Mouse (Mus musculus) G1E (cell line): ENCODE data around the gene Zic1. TPM values are rescaled to one million over a fixed set of nuclear protein-coding genes. Genes with fewer than 3 reads are reported as not detected.

Experiments used
- ATAC-seq: 2 replicates; pipeline ENCODE4 v1.8.0; 2016; ENCODE audit warnings: mild to moderate bottlenecking; ENCODE audit not compliant: insufficient number of reproducible peaks, poor library complexity, low FRiP score, severe bottlenecking; ENCODE audit errors: extremely low read depth
- DNase-seq: peaks from one replicate; pipeline ENCODE4 v3.0.0; 2012; ENCODE audit warnings: low spot score
- H3K27me3 ChIP-seq: 2 replicates; pipeline ENCODE4 v1.6.1; 2012; ENCODE audit warnings: mild to moderate bottlenecking, low read length, inconsistent platforms; ENCODE audit not compliant: insufficient read depth
- H3K36me3 ChIP-seq: replicated peaks from 2 replicates; pipeline ENCODE3; 2012; ENCODE audit warnings: mild to moderate bottlenecking, inconsistent platforms
- H3K4me1 ChIP-seq: 2 replicates; pipeline ENCODE4 v1.6.1; 2012; ENCODE audit warnings: low read depth, low read length, inconsistent platforms, mixed read lengths; ENCODE audit not compliant: insufficient read depth
- H3K4me3 ChIP-seq: 2 replicates; pipeline ENCODE4 v1.5.1; 2012; ENCODE audit warnings: low read depth, mild to moderate bottlenecking, inconsistent platforms, low read length, moderate library complexity, mixed read lengths
- H3K9me3 ChIP-seq: replicated peaks from 2 replicates; pipeline ENCODE4 v1.6.1; 2012; ENCODE audit warnings: inconsistent platforms
- CTCF ChIP-seq: IDR thresholded peaks from 2 replicates; pipeline ENCODE4 v1.5.1; 2012; ENCODE audit warnings: low read depth, low read length, inconsistent platforms, mixed read lengths
- GATA1 ChIP-seq: IDR thresholded peaks from 2 replicates; pipeline ENCODE4 v1.6.1; 2012; ENCODE audit warnings: borderline replicate concordance, low read length, inconsistent platforms, mixed read lengths
- GATA2 ChIP-seq: IDR thresholded peaks from 2 replicates; pipeline ENCODE4 v1.6.1; 2012; ENCODE audit warnings: low read depth, low read length, inconsistent platforms, borderline replicate concordance
- POLR2AphosphoS5 ChIP-seq: IDR thresholded peaks from 2 replicates; pipeline ENCODE4 v1.6.1; 2012; ENCODE audit warnings: low read depth, low read length, inconsistent platforms; ENCODE audit not compliant: insufficient replicate concordance
- TAL1 ChIP-seq: conservative IDR thresholded peaks from 2 replicates; pipeline ENCODE4 v1.6.1; 2012; ENCODE audit warnings: low read depth, low read length, inconsistent platforms, mixed read lengths
- polyA plus RNA-seq: library from polyadenylated mRNA; stranded (reverse); fragments of >175 nt; gene quantifications from 2 replicates; pipeline ENCODE4 v1.2.3, GENCODE M21; 2012
- total RNA-seq, 2 experiments: library from RNA; stranded (forward) in 1 of 2; stranded (reverse) in 1 of 2; fragments of 200-1000 nt in 1 of 2; fragments of >200 nt in 1 of 2; fragmentation: Nextera tagmentation in 1 of 2; gene quantifications; 2 replicates each; pipeline ENCODE4 v1.2.3; 2014 to 2017

Gene Zic1
- total and polyA plus RNA-seq, 3 experiments = 0.05 TPM; not detected in 2

GRCm38 (mm10) chr9:91355629-91356352 lies 9.8 kb downstream of the Zic1 start:
- H3K4me1 ChIP-seq = no peaks in the 10 kb centered on the region
- H3K9me3 ChIP-seq = peaks cover 37% of the 10 kb centered on the region
- no peaks in the 10 kb centered on the region for H3K27me3 ChIP-seq
- DNase-seq (no peak), ATAC-seq (no peak)
- H3K4me3 ChIP-seq = no peak overlapping the region
- TF ChIP-seq POLR2AphosphoS5 (no peak), TAL1 (no peak), GATA1 (no peak), CTCF (no peak), GATA2 (no peak)
- no peaks in the 10 kb centered on the region for H3K36me3 ChIP-seq

- TF ChIP-seq GATA2 = no peak
- TF ChIP-seq TAL1 = no peak
- TF ChIP-seq CTCF = no peak
- no peak for TF ChIP-seq POLR2AphosphoS5
- no peak for TF ChIP-seq GATA1
- peaks cover 42% of the 10 kb centered on the region for H3K9me3 ChIP-seq
- H3K36me3 ChIP-seq = no peaks in the 10 kb centered on the region
- no peak for ATAC-seq
- H3K4me1 ChIP-seq = no peaks in the 10 kb centered on the region
- DNase-seq = no peak
- no peak overlapping the region for H3K4me3 ChIP-seq
- H3K27me3 ChIP-seq = no peaks in the 10 kb centered on the region
Measured at GRCm38 (mm10) chr9:91355270-91355589, 10.4 kb downstream of the Zic1 start.

- no peak overlapping the region for H3K4me3 ChIP-seq
- ATAC-seq (no peak), DNase-seq (no peak)
- no peaks in the 10 kb centered on the region for H3K4me1 ChIP-seq
- no peak for TF ChIP-seq GATA1
- H3K27me3 ChIP-seq = no peaks in the 10 kb centered on the region
- H3K9me3 ChIP-seq = peaks cover 42% of the 10 kb centered on the region
- H3K36me3 ChIP-seq = no peaks in the 10 kb centered on the region
Measured at GRCm38 (mm10) chr9:91354434-91355269, 11.0 kb downstream of the Zic1 start.

- Histone ChIP-seq H3K36me3 (no peaks in the 10 kb centered on the region), H3K4me3 (no peak overlapping the region), H3K4me1 (no peaks in the 10 kb centered on the region), H3K27me3 (no peaks in the 10 kb centered on the region), H3K9me3 (peaks cover 40% of the 10 kb centered on the region)
- ATAC-seq = no peak
- no peak for DNase-seq
- no peak for TF ChIP-seq CTCF
- TF ChIP-seq POLR2AphosphoS5 = no peak
- TF ChIP-seq GATA2 = no peak
- no peak for TF ChIP-seq TAL1
- TF ChIP-seq GATA1 = no peak
Measured at GRCm38 (mm10) chr9:91353551-91354433, 11.8 kb downstream of the Zic1 start.

GRCm38 (mm10) chr9:91352786-91353185 lies 12.8 kb downstream of the Zic1 start:
- H3K4me1 ChIP-seq = no peaks in the 10 kb centered on the region
- peaks cover 40% of the 10 kb centered on the region for H3K9me3 ChIP-seq
- no peak for ATAC-seq
- no peaks in the 10 kb centered on the region for H3K27me3 ChIP-seq
- H3K36me3 ChIP-seq = no peaks in the 10 kb centered on the region
- no peak for TF ChIP-seq GATA1
- no peak for TF ChIP-seq POLR2AphosphoS5
- no peak for TF ChIP-seq GATA2
- TF ChIP-seq CTCF = no peak
- no peak for TF ChIP-seq TAL1
- no peak overlapping the region for H3K4me3 ChIP-seq
- no peak for DNase-seq

GRCm38 (mm10) chr9:91351961-91352411 lies 13.6 kb downstream of the Zic1 start:
- no peak overlapping the region for H3K4me3 ChIP-seq
- no peaks in the 10 kb centered on the region for H3K27me3 ChIP-seq
- H3K9me3 ChIP-seq = peaks cover 40% of the 10 kb centered on the region
- no peaks in the 10 kb centered on the region for H3K36me3 ChIP-seq
- ATAC-seq (no peak), DNase-seq (no peak)
- TF ChIP-seq GATA1 = no peak
- TF ChIP-seq POLR2AphosphoS5 = no peak
- no peak for TF ChIP-seq TAL1
- TF ChIP-seq GATA2 = no peak
- TF ChIP-seq CTCF = no peak
- H3K4me1 ChIP-seq = no peaks in the 10 kb centered on the region
